Mouse (Mus musculus): ENCODE data around the gene Vmn1r199. TPM values are rescaled to one million over a fixed set of nuclear protein-coding genes. Genes with fewer than 3 reads are reported as not detected.

The Vmn1r199 gene
- total and polyA plus RNA-seq, 3 experiments, result 0.05 TPM; not detected in 2

DNA sequence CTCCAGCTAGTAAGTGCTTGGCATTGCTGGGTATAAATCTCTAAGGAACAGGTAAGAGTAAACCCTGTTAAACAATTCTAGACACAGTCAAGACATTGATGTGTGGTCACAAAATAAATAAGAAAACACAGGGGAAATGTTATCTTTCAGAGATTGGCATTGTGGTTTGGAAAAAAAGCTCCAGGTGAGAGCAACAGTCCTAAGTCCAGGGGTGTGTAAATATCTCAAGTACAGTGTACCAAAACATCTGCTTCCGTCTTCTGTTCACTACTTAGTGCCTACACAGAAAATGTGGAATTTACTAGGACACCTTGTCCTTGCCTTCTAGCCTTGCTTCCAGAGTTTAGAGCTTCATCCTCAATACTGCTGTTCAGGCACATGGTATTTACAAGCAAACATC is 7.4 kb downstream of the Vmn1r199 start:
- no peak for DNase-seq (ENCODE audit: low spot score)
- no peaks in the 10 kb centered on the region for H3K4me1 ChIP-seq (ENCODE audit: insufficient read depth, low read depth, low read length)
- H3K36me3 ChIP-seq (replicated peaks), result no peaks in the 10 kb centered on the region
- no peak overlapping the region for H3K4me3 ChIP-seq (ENCODE audit: low read depth, low read length)
- no peaks in the 10 kb centered on the region for H3K9me3 ChIP-seq (replicated peaks)
- no peak for ATAC-seq (ENCODE audit: extremely low read depth, insufficient number of reproducible peaks, low FRiP score, poor library complexity, severe bottlenecking)
- no peaks in the 10 kb centered on the region for H3K27me3 ChIP-seq (ENCODE audit: insufficient read depth, low read length)
- no peak for TF ChIP-seq POLR2AphosphoS5 (IDR thresholded peaks at IDR 0.05; ENCODE audit: insufficient replicate concordance, low read depth, low read length)
- TF ChIP-seq GATA2 (IDR thresholded peaks at IDR 0.05; ENCODE audit: borderline replicate concordance, low read depth, low read length), result no peak
- no peak for TF ChIP-seq CTCF (IDR thresholded peaks at IDR 0.05; ENCODE audit: low read depth, low read length)

DNA sequence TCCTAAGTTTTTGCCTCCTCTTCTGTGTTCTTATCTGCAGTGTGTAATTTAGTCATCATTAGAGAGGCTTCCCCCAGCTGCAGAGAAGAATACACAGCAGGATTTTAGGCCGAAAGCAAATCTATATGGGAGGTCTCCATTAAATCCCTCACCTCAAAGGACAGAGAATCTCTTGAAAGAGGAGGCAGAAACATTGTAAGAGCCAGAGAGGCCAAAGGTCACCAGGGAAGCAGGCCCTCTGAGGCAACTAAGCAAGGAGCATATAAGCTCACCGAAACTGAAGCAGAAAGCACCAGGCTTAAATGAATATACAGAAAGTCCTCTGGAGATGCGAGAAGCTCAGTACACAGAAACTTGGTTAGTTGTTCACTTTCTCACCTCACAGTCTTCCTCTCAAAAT is 10.5 kb downstream of the Vmn1r199 start, which contains the start of gene Vmn1r200:
TSS of gene Vmn1r200 (plus strand) at position 301 of the 400 bp plus-strand sequence.
- no peak within 1 kb of the TSS for H3K4me3 ChIP-seq (ENCODE audit: low read depth, low read length)
- H3K36me3 ChIP-seq (replicated peaks), result no peaks in the 10 kb centered on the region
- DNase-seq (ENCODE audit: low spot score), result no peak
- no peaks in the 10 kb centered on the region for H3K9me3 ChIP-seq (replicated peaks)
- H3K27me3 ChIP-seq (ENCODE audit: insufficient read depth, low read length), result no peaks in the 10 kb centered on the region
- H3K4me1 ChIP-seq (ENCODE audit: insufficient read depth, low read depth, low read length), result no peaks in the 10 kb centered on the region
- TF ChIP-seq GATA2 (IDR thresholded peaks at IDR 0.05; ENCODE audit: borderline replicate concordance, low read depth, low read length) (no peak), TAL1 (conservative IDR thresholded peaks at IDR 0.05; ENCODE audit: low read depth, low read length) (no peak), CTCF (IDR thresholded peaks at IDR 0.05; ENCODE audit: low read depth, low read length) (no peak), POLR2AphosphoS5 (IDR thresholded peaks at IDR 0.05; ENCODE audit: insufficient replicate concordance, low read depth, low read length) (no peak), GATA1 (IDR thresholded peaks at IDR 0.05; ENCODE audit: borderline replicate concordance, low read length) (no peak)
- ATAC-seq (ENCODE audit: extremely low read depth, insufficient number of reproducible peaks, low FRiP score, poor library complexity, severe bottlenecking), result no peak

GRCm38 (mm10) chr13:22402978-22403377 is 23.4 kb downstream of the Vmn1r199 start:
- H3K4me1 ChIP-seq (ENCODE audit: insufficient read depth, low read depth, low read length), result no peaks in the 10 kb centered on the region
- ATAC-seq (ENCODE audit: extremely low read depth, insufficient number of reproducible peaks, low FRiP score, poor library complexity, severe bottlenecking) (no peak), DNase-seq (ENCODE audit: low spot score) (no peak)
- no peaks in the 10 kb centered on the region for H3K36me3 ChIP-seq (replicated peaks)
- no peaks in the 10 kb centered on the region for H3K27me3 ChIP-seq (ENCODE audit: insufficient read depth, low read length)
- no peak overlapping the region for H3K4me3 ChIP-seq (ENCODE audit: low read depth, low read length)
- peaks cover 16% of the 10 kb centered on the region for H3K9me3 ChIP-seq (replicated peaks)
- TF ChIP-seq CTCF (IDR thresholded peaks at IDR 0.05; ENCODE audit: low read depth, low read length) (no peak), POLR2AphosphoS5 (IDR thresholded peaks at IDR 0.05; ENCODE audit: insufficient replicate concordance, low read depth, low read length) (no peak), TAL1 (conservative IDR thresholded peaks at IDR 0.05; ENCODE audit: low read depth, low read length) (no peak), GATA1 (IDR thresholded peaks at IDR 0.05; ENCODE audit: borderline replicate concordance, low read length) (no peak), GATA2 (IDR thresholded peaks at IDR 0.05; ENCODE audit: borderline replicate concordance, low read depth, low read length) (no peak)

Other genes with a start within 250 kb of the Vmn1r199 start
- not detected in 2 replicates for gene Vmn1r191, start 195.8 kb upstream of the Vmn1r199 start, total RNA-seq (2014; fragmentation: Nextera tagmentation)
- gene Vmn1r191, start 195.8 kb upstream of the Vmn1r199 start, total RNA-seq (2017), result 0.12 and 0.16 TPM in 2 replicates
- gene Vmn1r191, start 195.8 kb upstream of the Vmn1r199 start, polyA plus RNA-seq (2012), result not detected in 2 replicates
- not detected in 2 replicates for gene Vmn1r192, start 188.7 kb upstream of the Vmn1r199 start, total RNA-seq (2014; fragmentation: Nextera tagmentation)
- gene Vmn1r192, start 188.7 kb upstream of the Vmn1r199 start, total RNA-seq (2017), result 0.11 and 0.12 TPM in 2 replicates
- gene Vmn1r192, start 188.7 kb upstream of the Vmn1r199 start, polyA plus RNA-seq (2012), result not detected in 2 replicates
- not detected in 2 replicates for gene Vmn1r193, start 156.7 kb upstream of the Vmn1r199 start, total RNA-seq (2014; fragmentation: Nextera tagmentation)
- 0.05 and 0.06 TPM in 2 replicates for gene Vmn1r193, start 156.7 kb upstream of the Vmn1r199 start, total RNA-seq (2017)
- not detected in 2 replicates for gene Vmn1r193, start 156.7 kb upstream of the Vmn1r199 start, polyA plus RNA-seq (2012)
- gene Vmn1r194, start 135.6 kb upstream of the Vmn1r199 start, total RNA-seq (2014; fragmentation: Nextera tagmentation), result not detected in 2 replicates
- gene Vmn1r194, start 135.6 kb upstream of the Vmn1r199 start, total RNA-seq (2017), result not detected in 2 replicates
- not detected in 2 replicates for gene Vmn1r194, start 135.6 kb upstream of the Vmn1r199 start, polyA plus RNA-seq (2012)
- not detected in 2 replicates for gene Vmn1r195, start 109.3 kb upstream of the Vmn1r199 start, total RNA-seq (2014; fragmentation: Nextera tagmentation)
- gene Vmn1r195, start 109.3 kb upstream of the Vmn1r199 start, total RNA-seq (2017), result 0.12 TPM in 1 of 2 replicates, not detected in the other
- gene Vmn1r195, start 109.3 kb upstream of the Vmn1r199 start, polyA plus RNA-seq (2012), result not detected in 2 replicates
- gene Vmn1r196, start 89.9 kb upstream of the Vmn1r199 start, total RNA-seq (2014; fragmentation: Nextera tagmentation), result not detected in 2 replicates
- gene Vmn1r196, start 89.9 kb upstream of the Vmn1r199 start, total RNA-seq (2017), result 0.05 and 0.06 TPM in 2 replicates
- not detected in 2 replicates for gene Vmn1r196, start 89.9 kb upstream of the Vmn1r199 start, polyA plus RNA-seq (2012)
- not detected in 2 replicates for gene Vmn1r197, start 55.2 kb upstream of the Vmn1r199 start, total RNA-seq (2014; fragmentation: Nextera tagmentation)
- 0.22 TPM in 1 of 2 replicates, not detected in the other for gene Vmn1r197, start 55.2 kb upstream of the Vmn1r199 start, total RNA-seq (2017)
- 0.08 TPM in 1 of 2 replicates, not detected in the other for gene Vmn1r197, start 55.2 kb upstream of the Vmn1r199 start, polyA plus RNA-seq (2012)
- gene Vmn1r198, start 29.5 kb upstream of the Vmn1r199 start, total RNA-seq (2014; fragmentation: Nextera tagmentation), result not detected in 2 replicates
- gene Vmn1r198, start 29.5 kb upstream of the Vmn1r199 start, total RNA-seq (2017), result 0.06 and 0.11 TPM in 2 replicates
- gene Vmn1r198, start 29.5 kb upstream of the Vmn1r199 start, polyA plus RNA-seq (2012), result not detected in 2 replicates
- gene Vmn1r200, start 10.6 kb downstream of the Vmn1r199 start, total RNA-seq (2014; fragmentation: Nextera tagmentation), result not detected in 2 replicates
- 0.22 TPM in 1 of 2 replicates, not detected in the other for gene Vmn1r200, start 10.6 kb downstream of the Vmn1r199 start, total RNA-seq (2017)
- not detected in 2 replicates for gene Vmn1r200, start 10.6 kb downstream of the Vmn1r199 start, polyA plus RNA-seq (2012)
- gene Vmn1r201, start 92.1 kb downstream of the Vmn1r199 start, total RNA-seq (2014; fragmentation: Nextera tagmentation), result not detected in 2 replicates
- 0.05 and 0.17 TPM in 2 replicates for gene Vmn1r201, start 92.1 kb downstream of the Vmn1r199 start, total RNA-seq (2017)
- gene Vmn1r201, start 92.1 kb downstream of the Vmn1r199 start, polyA plus RNA-seq (2012), result not detected in 2 replicates
- gene Vmn1r202, start 125.6 kb downstream of the Vmn1r199 start, total RNA-seq (2014; fragmentation: Nextera tagmentation), result not detected in 2 replicates
- gene Vmn1r202, start 125.6 kb downstream of the Vmn1r199 start, total RNA-seq (2017), result 0.05 and 0.06 TPM in 2 replicates
- not detected in 2 replicates for gene Vmn1r202, start 125.6 kb downstream of the Vmn1r199 start, polyA plus RNA-seq (2012)
- not detected in 2 replicates for gene Vmn1r203, start 138.3 kb downstream of the Vmn1r199 start, total RNA-seq (2014; fragmentation: Nextera tagmentation)
- 0.12 and 0.27 TPM in 2 replicates for gene Vmn1r203, start 138.3 kb downstream of the Vmn1r199 start, total RNA-seq (2017)
- not detected in 2 replicates for gene Vmn1r203, start 138.3 kb downstream of the Vmn1r199 start, polyA plus RNA-seq (2012)
- not detected in 2 replicates for gene Vmn1r204, start 173.4 kb downstream of the Vmn1r199 start, total RNA-seq (2014; fragmentation: Nextera tagmentation)
- gene Vmn1r204, start 173.4 kb downstream of the Vmn1r199 start, total RNA-seq (2017), result 0.12 and 0.22 TPM in 2 replicates
- not detected in 2 replicates for gene Vmn1r204, start 173.4 kb downstream of the Vmn1r199 start, polyA plus RNA-seq (2012)
- gene Vmn1r205, start 213.2 kb downstream of the Vmn1r199 start, total RNA-seq (2014; fragmentation: Nextera tagmentation), result not detected in 2 replicates
- gene Vmn1r205, start 213.2 kb downstream of the Vmn1r199 start, total RNA-seq (2017), result 0.11 TPM in 1 of 2 replicates, not detected in the other
- gene Vmn1r205, start 213.2 kb downstream of the Vmn1r199 start, polyA plus RNA-seq (2012), result not detected in 2 replicates
- gene Vmn1r206, start 244.4 kb downstream of the Vmn1r199 start, total RNA-seq (2014; fragmentation: Nextera tagmentation), result not detected in 2 replicates
- 0.11 TPM in 1 of 2 replicates, not detected in the other for gene Vmn1r206, start 244.4 kb downstream of the Vmn1r199 start, total RNA-seq (2017)
- gene Vmn1r206, start 244.4 kb downstream of the Vmn1r199 start, polyA plus RNA-seq (2012), result not detected in 2 replicates

Measured in G1E (cell line).